Mouse (Mus musculus) small intestine, adult 2 months (tissue): ENCODE results near the gene Poc1b.

Experiments used
- CTCF ChIP-seq: fragments of 200-500 bp; IDR thresholded peaks from 2 replicates; pipeline ENCODE4 v1.5.1; 2012; ENCODE audit warnings: low read depth, mild to moderate bottlenecking, control low read depth, inconsistent platforms, low read length, moderate library complexity, mixed read lengths; ENCODE audit not compliant: insufficient replicate concordance, insufficient read length; ENCODE audit errors: extremely low read depth
- POLR2A ChIP-seq: fragments of 200-500 bp; IDR thresholded peaks from 2 replicates; pipeline ENCODE4 v1.6.1; 2012; ENCODE audit warnings: low read depth, mild to moderate bottlenecking, control low read depth, inconsistent platforms, low read length, moderate library complexity

DNA sequence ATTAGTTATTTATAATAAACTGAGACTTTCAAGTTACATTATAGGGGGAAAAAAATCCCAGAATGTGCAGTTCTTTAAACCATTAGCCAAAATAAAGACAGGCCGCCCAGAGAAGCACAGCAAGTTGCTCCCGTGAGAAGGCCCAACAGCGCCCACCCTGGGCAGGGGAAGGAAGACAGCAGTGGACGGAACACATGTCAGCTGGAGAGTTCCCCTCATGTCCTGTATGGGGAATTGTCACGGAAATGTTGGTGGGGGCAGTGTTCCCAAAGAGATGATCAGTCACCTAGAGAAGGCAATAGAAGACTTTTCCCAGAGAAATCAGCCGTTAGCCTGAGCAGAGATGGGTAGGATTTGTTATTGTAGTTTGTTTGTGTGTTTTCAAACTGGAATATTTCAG, 61.6 kb downstream of the Poc1b start:
- TF ChIP-seq CTCF (no peak; the same call in 1 of the 2 replicates), POLR2A (no peak)
